ENCODE assay signal across 8 mouse cellular contexts in genomic region chr9:58541895-58542338, GRCm38 (mm10). TPM values are rescaled to one million over a fixed set of nuclear protein-coding genes. Genes with fewer than 3 reads are reported as not detected.
DNase-seq lines count a peak whose midpoint lies in the region; ATAC-seq lines count a peak whose summit lies in the region.

No protein-coding gene starts in this region.

- peak; percentile 72 for DNase-seq in cerebellum, adult 11-12 months
- DNase-seq in cerebellum, postnatal 25 days, result peak; percentile 57 to 78
- peak; percentile 99 for DNase-seq in heart, adult 11 months
- peak; percentile 82 for DNase-seq in kidney, adult 11 months
- peak; percentile 78 for DNase-seq in left cerebral cortex, postnatal 4 days
- peak; percentile 53 to 54 for DNase-seq in spleen, postnatal 36 days (ENCODE audit: low spot score in 2 of 2)

- intact Hi-C loops in left cerebral cortex, postnatal 4 days (cut with DNase I), result loop anchor here (5.0 to 10.0 kb wide), 2 partner anchors 110 to 333 kb away; no protein-coding TSS in a partner anchor

- ATAC-seq in cerebellum, adult (ENCODE audit: insufficient number of reproducible peaks, low FRiP score, low TSS enrichment), result no peak
- ATAC-seq in megakaryocyte-erythroid progenitor cell, adult 5-6 weeks (replicated peaks; ENCODE audit: low FRiP score, low TSS enrichment, poor library complexity, severe bottlenecking), result peak; percentile 63

RNA-seq across cellular contexts. Expression of gene Cd276, which starts 13.3 kb away (rescaled TPM):
- total RNA-seq in left cerebral cortex, postnatal 4 days (2021), result 10 to 100 TPM; 30.4 to 36.3 TPM
- total RNA-seq in megakaryocyte-erythroid progenitor cell, adult 5-6 weeks (2014; fragmentation: Nextera tagmentation), result 0.45 TPM in 1 of 2 replicates, not detected in the other
- not detected in 2 replicates for total RNA-seq in megakaryocyte-erythroid progenitor cell, adult 5-6 weeks (2017)

RNA-seq across cellular contexts. Expression of gene Nptn, which starts 40.1 kb away (rescaled TPM):
- 100 to 1,000 TPM; 403 to 462 TPM for total RNA-seq in left cerebral cortex, postnatal 4 days (2021)
- total RNA-seq in megakaryocyte-erythroid progenitor cell, adult 5-6 weeks (2014; fragmentation: Nextera tagmentation), result 142 and 165 TPM in 2 replicates
- 73.2 and 106 TPM in 2 replicates for total RNA-seq in megakaryocyte-erythroid progenitor cell, adult 5-6 weeks (2017)

RNA-seq across cellular contexts. Expression of gene Insyn1, which starts 53.5 kb away (rescaled TPM):
- total RNA-seq in left cerebral cortex, postnatal 4 days (2021), result 10 to 100 TPM; 81.2 to 83.5 TPM
- not detected in 2 replicates for total RNA-seq in megakaryocyte-erythroid progenitor cell, adult 5-6 weeks (2014; fragmentation: Nextera tagmentation)
- not detected in 2 replicates for total RNA-seq in megakaryocyte-erythroid progenitor cell, adult 5-6 weeks (2017)

Comparison
In these comparisons a context has a peak if more than half of its experiments do, and no peak if none do; other contexts are left out.
1. RNA of gene Cd276, which starts 13.3 kb away (total RNA-seq): 30.4 to 36.3 TPM in left cerebral cortex, postnatal 4 days; 0.45 TPM in megakaryocyte-erythroid progenitor cell, adult 5-6 weeks; every median in the first group is over 10 times any median in the second.
2. RNA of gene Insyn1, which starts 53.5 kb away (total RNA-seq): 81.2 to 83.5 TPM in left cerebral cortex, postnatal 4 days; not detected in megakaryocyte-erythroid progenitor cell, adult 5-6 weeks; every median in the first group is over 10 times any median in the second.
3. Peak in every context shown above with its lines, with median percentiles within 50 percentile points of each other: DNase-seq.